Comparison of ENCODE assay signal across 10 mouse cellular contexts in the genomic region with DNA sequence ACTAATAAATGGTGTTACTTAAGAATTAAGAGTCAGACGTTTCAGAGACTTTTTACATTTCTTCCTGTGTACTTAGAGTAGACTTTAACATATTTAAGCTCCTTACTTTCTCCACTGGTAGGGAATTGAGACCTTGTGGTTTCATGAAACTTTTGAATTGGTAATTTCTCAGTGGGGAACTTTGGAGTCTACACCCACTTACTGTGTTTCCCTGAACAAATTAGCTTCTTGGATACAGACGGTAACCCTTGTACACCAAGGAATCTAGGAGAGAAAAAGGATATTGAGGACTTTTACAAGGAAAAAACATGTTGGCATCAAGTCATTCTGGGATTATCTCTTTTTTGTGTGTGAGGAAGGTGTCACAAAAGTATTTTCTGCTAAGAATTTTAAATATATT. TPM values are rescaled to one million over a fixed set of nuclear protein-coding genes. Genes with fewer than 3 reads are reported as not detected.
DNase-seq lines count a peak whose midpoint lies in the region; ATAC-seq lines count a peak whose summit lies in the region.
"Had no signal": no experiment of that assay in that cellular context is flagged by ENCODE, and none has a peak within 500 bp of the region (broad histone marks: within the 10 kb centered on the region; RNA-seq: fewer than 3 reads in every experiment).

No protein-coding gene starts in this region.

- 0 out of 2 replicates have a peak, but pooled peaks cover 5% of the 10 kb centered on the region for H3K4me1 ChIP-seq in kidney, embryonic 15.5 days
- H3K4me1 ChIP-seq in hindbrain, embryonic 16.5 days (ENCODE audit: control insufficient read depth, insufficient read depth, low read depth, low read length): peaks cover 3% of the 10 kb centered on the region; the same call in 1 of the 2 replicates
- peaks cover 9% of the 10 kb centered on the region for H3K4me1 ChIP-seq in midbrain, embryonic 15.5 days

- H3K9me3 ChIP-seq in kidney, embryonic 15.5 days (replicated peaks): no peaks in the 10 kb centered on the region
- H3K9me3 ChIP-seq in hindbrain, embryonic 16.5 days (ENCODE audit: control insufficient read depth, low read length): no peaks in the 10 kb centered on the region
- no peaks in the 10 kb centered on the region for H3K9me3 ChIP-seq in midbrain, embryonic 15.5 days

- DNase-seq in kidney, postnatal 14 days: no peak
- peak; percentile 56 for DNase-seq in R1 (ENCODE audit: low read depth, low spot score)
- DNase-seq in embryo, embryonic 10 days (ENCODE audit: low spot score): no peak
- no peak for DNase-seq in adrenal gland, postnatal 10 days
- no peak for DNase-seq in left cerebral cortex, adult 11 months (ENCODE audit: low spot score)
- DNase-seq: embryo, embryonic 11 days; kidney, adult 11 months had no signal

- H3K4me2 ChIP-seq in kidney, embryonic 15.5 days: peak overlapping the region; percentile 62
- peak overlapping the region; percentile 40 for H3K4me2 ChIP-seq in hindbrain, embryonic 16.5 days (ENCODE audit: low read length)
- H3K4me2 ChIP-seq in midbrain, embryonic 15.5 days: peak overlapping the region; percentile 62

- H3K27ac ChIP-seq in kidney, embryonic 15.5 days: no peak overlapping the region
- H3K27ac ChIP-seq in hindbrain, embryonic 16.5 days (ENCODE audit: low read depth, low read length): no peak overlapping the region
- no peak overlapping the region for H3K27ac ChIP-seq in midbrain, embryonic 15.5 days

- H3K4me3 ChIP-seq in kidney, embryonic 15.5 days (replicated peaks): peak overlapping the region; percentile 94; the same call in 1 of the 2 replicates
- H3K4me3 ChIP-seq in hindbrain, embryonic 16.5 days (ENCODE audit: low read length): no peak overlapping the region
- peak overlapping the region; percentile 88; the same call in 1 of the 2 replicates for H3K4me3 ChIP-seq in midbrain, embryonic 15.5 days

- H3K36me3 ChIP-seq in kidney, embryonic 15.5 days: peaks cover 32% of the 10 kb centered on the region
- peaks cover 10% of the 10 kb centered on the region; the same call in 1 of the 2 replicates for H3K36me3 ChIP-seq in hindbrain, embryonic 16.5 days (ENCODE audit: control insufficient read depth, insufficient read depth, low read length)
- peaks cover 16% of the 10 kb centered on the region; the same call in 1 of the 2 replicates for H3K36me3 ChIP-seq in midbrain, embryonic 15.5 days (replicated peaks)

- H3K9ac ChIP-seq in kidney, embryonic 15.5 days: no peak overlapping the region
- H3K9ac ChIP-seq in hindbrain, embryonic 16.5 days (ENCODE audit: low read depth, low read length): no peak overlapping the region
- no peak overlapping the region for H3K9ac ChIP-seq in midbrain, embryonic 15.5 days

- no peaks in the 10 kb centered on the region for H3K27me3 ChIP-seq in kidney, embryonic 15.5 days
- no peaks in the 10 kb centered on the region for H3K27me3 ChIP-seq in hindbrain, embryonic 16.5 days (replicated peaks; ENCODE audit: control insufficient read depth, insufficient read depth, low read length)
- H3K27me3 ChIP-seq in midbrain, embryonic 15.5 days (replicated peaks): no peaks in the 10 kb centered on the region

- ATAC-seq in kidney, embryonic 15.5 days (replicated peaks; ENCODE audit: low FRiP score): no peak
- ATAC-seq in hindbrain, embryonic 16.5 days: no peak
- ATAC-seq in midbrain, embryonic 15.5 days (replicated peaks): no peak

- WGBS in kidney, embryonic 15.5 days: 40% methylated on average over 2 of the region's 2 CpGs
- WGBS in hindbrain, embryonic 16.5 days: 38% methylated on average over 2 of the region's 2 CpGs
- 45% methylated on average over 2 of the region's 2 CpGs for whole genome bisulfite sequencing in midbrain, embryonic 15.5 days

RNA-seq across cellular contexts. Expression of a gene that starts 2.8 kb away (rescaled TPM):
- 283 and 284 TPM in 2 replicates for polyA plus RNA-seq in kidney, embryonic 15.5 days (2015; fragmentation: Nextera tagmentation; extraction: Ambion mirVana)
- 217 TPM in 2 replicates for polyA plus RNA-seq in hindbrain, embryonic 16.5 days (2015; fragmentation: Nextera tagmentation; extraction: Ambion mirVana)
- 248 and 266 TPM in 2 replicates for polyA plus RNA-seq in midbrain, embryonic 15.5 days (2015; fragmentation: Nextera tagmentation; extraction: Ambion mirVana)
- total RNA-seq in adrenal gland, postnatal 10 days (2021): 100 to 1,000 TPM in 1 of 2 experiments, 10 to 100 TPM in 1; 78.9 to 126 TPM

RNA-seq across cellular contexts. Expression of a gene that starts 36.8 kb away (rescaled TPM):
- polyA plus RNA-seq in kidney, embryonic 15.5 days (2015; fragmentation: Nextera tagmentation; extraction: Ambion mirVana): 18.5 and 20.1 TPM in 2 replicates
- polyA plus RNA-seq in hindbrain, embryonic 16.5 days (2015; fragmentation: Nextera tagmentation; extraction: Ambion mirVana): 20.8 and 26.1 TPM in 2 replicates
- 30.4 and 31.7 TPM in 2 replicates for polyA plus RNA-seq in midbrain, embryonic 15.5 days (2015; fragmentation: Nextera tagmentation; extraction: Ambion mirVana)
- 10 to 100 TPM; 28.8 to 34.9 TPM for total RNA-seq in adrenal gland, postnatal 10 days (2021)

RNA-seq across cellular contexts. Expression of a gene that starts 54.1 kb away (rescaled TPM):
- polyA plus RNA-seq in kidney, embryonic 15.5 days (2015; fragmentation: Nextera tagmentation; extraction: Ambion mirVana): 63.3 and 63.5 TPM in 2 replicates
- 65.1 and 73.6 TPM in 2 replicates for polyA plus RNA-seq in hindbrain, embryonic 16.5 days (2015; fragmentation: Nextera tagmentation; extraction: Ambion mirVana)
- polyA plus RNA-seq in midbrain, embryonic 15.5 days (2015; fragmentation: Nextera tagmentation; extraction: Ambion mirVana): 70.0 and 74.7 TPM in 2 replicates
- 10 to 100 TPM; 47.5 to 53.9 TPM for total RNA-seq in adrenal gland, postnatal 10 days (2021)
